Comparison of ENCODE assay signal across 14 mouse cellular contexts in genomic region chr14:104114986-104115951, GRCm38 (mm10).
"Had no signal": no experiment of that assay in that cellular context is flagged by ENCODE, and none has a peak within 500 bp of the region (broad histone marks: within the 10 kb centered on the region; RNA-seq: fewer than 3 reads in every experiment).

No protein-coding gene starts in this region.

- ATAC-seq: intestine, postnatal 0 days; liver, postnatal 0 days had no signal

- H3K9ac ChIP-seq: limb, embryonic 12.5 days; liver, embryonic 13.5 days; liver, postnatal 0 days; lung, embryonic 15.5 days; neural tube, embryonic 13.5 days had no signal

- H3K4me3 ChIP-seq: limb, embryonic 12.5 days; liver, embryonic 13.5 days; lung, embryonic 15.5 days; megakaryocyte, embryonic 14.5 days; neural tube, embryonic 13.5 days had no signal

- H3K4me2 ChIP-seq: limb, embryonic 12.5 days; liver, embryonic 13.5 days; lung, embryonic 15.5 days; neural tube, embryonic 13.5 days had no signal

- H3K36me3 ChIP-seq: limb, embryonic 12.5 days; liver, embryonic 13.5 days; lung, embryonic 15.5 days; neural tube, embryonic 13.5 days had no signal

- H3K9me3 ChIP-seq: limb, embryonic 12.5 days; lung, embryonic 15.5 days; neural tube, embryonic 13.5 days had no signal

- H3K27ac ChIP-seq: kidney, postnatal 0 days; limb, embryonic 12.5 days; liver, embryonic 13.5 days; lung, embryonic 15.5 days; macrophage; neural tube, embryonic 13.5 days; stomach, postnatal 0 days had no signal

- H3K4me1 ChIP-seq: limb, embryonic 12.5 days; liver, embryonic 13.5 days; lung, embryonic 15.5 days; megakaryocyte, embryonic 14.5 days; neural tube, embryonic 13.5 days had no signal

- H3K27me3 ChIP-seq: limb, embryonic 12.5 days; liver, embryonic 13.5 days; lung, embryonic 15.5 days; megakaryocyte, embryonic 14.5 days; neural tube, embryonic 13.5 days had no signal

- DNase-seq: kidney, adult 8-10 months; kidney, postnatal 36 days; liver; liver, embryonic 13.5 days; liver, postnatal 0 days; lung, postnatal 14 days had no signal
